Mouse (Mus musculus) thymus, postnatal 25 days (tissue): Measurements from ENCODE around the gene Gpr12.
"Not testable (repeated sequence)": the region's sequence is repeated elsewhere in the genome, so short reads cannot be mapped to it uniquely, and the experiment has no call there.

Source experiments
- DNase-seq: peaks from one replicate; pipeline ENCODE4 v3.0.0; 2022

Gene Gpr12

DNA sequence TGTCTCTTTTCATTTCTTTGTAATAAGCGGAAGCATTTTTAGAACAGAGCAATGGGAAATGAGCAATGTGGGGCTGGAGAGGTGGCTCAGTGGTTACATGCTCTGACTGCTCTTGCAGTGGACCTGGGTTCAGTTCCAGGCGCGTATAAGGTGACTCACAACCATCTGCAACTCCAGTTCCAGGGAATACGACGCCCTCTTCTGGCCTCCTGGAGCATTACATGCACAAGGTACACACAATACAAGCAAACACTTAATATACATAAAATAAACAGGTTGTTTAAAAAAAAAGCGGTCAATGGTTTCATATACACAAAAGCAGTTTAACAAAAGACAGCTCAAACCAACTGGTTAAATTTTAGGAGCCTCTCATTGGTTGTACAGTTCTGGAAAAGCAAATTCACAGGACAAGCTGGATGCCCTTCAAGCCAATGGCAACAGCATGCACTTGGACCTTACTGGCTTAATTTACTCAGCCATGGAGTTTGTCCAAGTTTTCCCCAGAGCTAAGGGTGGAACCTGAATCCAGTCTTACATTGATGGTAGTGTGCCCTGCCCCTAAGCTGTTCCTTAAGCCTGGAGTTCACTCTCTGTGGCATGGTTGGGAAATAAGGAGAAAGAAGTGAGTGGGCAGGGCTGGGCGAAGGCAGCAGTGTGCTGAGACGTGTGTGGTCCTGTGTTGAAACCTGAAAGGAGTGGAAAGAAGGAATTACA, 1.5 kb upstream of the Gpr12 start:
- no peak for DNase-seq

DNA sequence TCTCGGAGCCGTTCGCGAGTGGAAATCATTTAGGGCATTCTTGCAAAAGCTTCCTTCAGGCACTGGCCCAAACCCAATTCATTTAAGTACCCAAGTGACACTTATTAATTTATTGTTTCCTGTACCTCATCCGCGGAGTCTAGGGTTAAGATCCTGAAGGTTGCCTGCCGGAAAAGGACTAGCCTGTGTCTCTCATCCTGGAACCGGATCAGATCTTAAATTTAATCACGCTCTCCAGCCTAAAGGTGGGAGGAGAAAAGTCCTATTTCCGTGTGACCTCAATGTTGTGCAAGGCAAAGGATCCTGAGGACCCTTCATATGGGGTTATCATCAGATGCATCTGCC, 240 bp upstream of the Gpr12 start:
- DNase-seq: no peak

DNA sequence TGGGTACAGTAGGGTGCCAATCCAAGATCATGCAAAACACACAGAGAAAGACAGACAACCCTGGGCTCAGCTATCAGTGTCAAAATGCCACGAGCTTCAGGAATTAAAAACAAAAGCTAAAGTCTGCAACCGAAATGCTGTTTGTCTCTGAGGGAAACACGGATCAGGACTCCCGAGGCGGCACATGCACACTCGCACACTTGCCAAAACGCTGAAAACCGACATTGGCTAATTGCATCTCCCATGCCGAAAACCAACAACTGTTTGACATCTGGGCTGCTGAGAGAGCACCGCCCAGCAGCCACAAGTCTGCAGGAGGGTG, 922 bp downstream of the Gpr12 start:
- no peak for DNase-seq

DNA sequence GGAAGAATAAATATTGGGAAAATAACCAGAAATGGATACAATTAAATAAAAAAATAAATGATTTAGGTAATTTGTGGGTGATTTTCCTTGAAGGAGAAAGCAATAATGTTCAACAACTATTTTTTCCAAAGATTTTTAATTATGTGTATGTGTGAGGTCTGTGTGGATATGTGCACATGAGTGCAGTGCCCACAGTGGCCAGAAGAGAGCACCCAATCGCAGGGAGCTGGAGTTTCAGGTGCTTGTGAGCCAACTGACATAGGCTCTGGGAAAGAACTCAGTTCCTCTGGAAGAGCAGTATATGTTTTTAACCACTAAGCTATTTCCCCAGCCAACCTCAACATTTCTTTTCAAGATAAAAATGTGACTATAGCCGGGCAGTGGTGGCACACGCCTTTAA, 8.4 kb downstream of the Gpr12 start:
- DNase-seq: no peak

DNA sequence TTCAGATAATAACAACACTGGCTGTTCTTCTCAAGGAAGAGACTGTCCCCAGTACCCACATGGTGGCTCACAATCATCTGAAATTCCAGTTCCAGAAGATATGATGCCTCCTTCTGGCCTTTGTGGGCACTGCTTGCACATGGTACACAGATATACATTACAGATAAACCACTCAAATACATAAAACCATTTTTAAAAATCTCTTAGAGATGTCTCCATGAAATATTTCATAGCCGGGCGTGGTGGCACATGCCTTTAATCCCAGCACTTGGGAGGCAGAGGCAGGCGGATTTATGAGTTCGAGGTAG, 12.3 kb downstream of the Gpr12 start:
- DNase-seq: not testable (repeated sequence)

DNA sequence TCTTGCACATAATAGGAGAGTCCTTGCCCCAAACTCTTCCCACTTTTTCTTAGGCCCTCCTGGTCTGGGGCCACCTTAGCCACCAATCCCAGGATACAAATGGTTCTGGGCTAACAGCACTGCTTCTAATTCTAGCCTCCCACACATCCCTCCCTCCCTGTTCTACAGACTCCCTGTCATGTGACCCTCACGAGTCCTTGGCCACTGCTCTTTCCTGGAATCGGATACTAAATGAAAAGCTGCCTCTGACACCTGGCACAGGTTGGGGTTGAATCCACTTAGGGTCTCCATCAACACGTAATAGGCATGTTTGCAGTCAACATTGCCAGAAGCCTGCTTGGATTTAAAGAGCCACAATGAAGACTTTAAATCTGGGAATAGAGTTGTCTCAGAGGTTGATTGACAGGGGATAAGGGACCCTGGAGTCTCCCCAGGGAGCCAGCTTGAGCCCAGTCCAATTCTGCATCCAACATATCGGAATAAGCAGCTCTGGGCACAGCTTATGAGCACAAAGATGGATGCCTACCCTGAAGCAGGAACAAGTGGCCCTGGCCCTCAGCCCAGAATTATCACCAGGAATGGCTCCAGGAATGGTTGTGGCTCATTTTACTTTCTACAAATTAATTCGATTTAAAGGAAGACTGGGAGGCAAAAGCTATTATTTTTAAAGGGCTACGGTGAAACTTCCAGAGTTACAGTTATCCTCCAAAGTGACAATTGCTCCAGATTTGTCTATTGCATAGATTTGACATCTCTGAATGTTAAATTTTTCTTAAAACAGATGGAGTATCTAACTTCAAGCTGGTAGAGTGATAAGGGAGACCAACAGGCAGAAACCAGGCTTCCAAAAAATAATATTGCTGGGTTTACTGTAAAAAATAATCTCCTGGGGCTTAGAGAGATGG, 13.0 kb downstream of the Gpr12 start:
- DNase-seq: not testable (repeated sequence)

DNA sequence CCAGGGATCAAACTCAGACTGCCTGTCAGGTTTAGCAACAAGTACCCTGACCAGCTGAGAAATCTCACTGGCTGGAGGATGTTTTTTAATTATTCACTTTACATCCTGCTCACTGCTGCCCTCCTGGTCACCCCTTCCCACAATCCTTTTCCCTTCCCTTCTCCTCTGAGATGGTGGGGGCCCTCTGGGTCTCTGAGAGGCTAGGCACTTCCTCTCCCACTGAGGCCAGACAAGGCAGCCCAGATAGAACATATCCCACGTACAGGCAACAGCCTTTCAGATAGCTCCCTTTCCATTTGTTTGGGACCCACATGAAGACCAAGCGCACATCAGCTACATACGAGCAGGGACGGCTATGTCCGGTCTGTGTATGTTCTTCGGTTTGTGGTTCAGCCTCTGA, 14.9 kb downstream of the Gpr12 start:
- not testable (repeated sequence) for DNase-seq

DNA sequence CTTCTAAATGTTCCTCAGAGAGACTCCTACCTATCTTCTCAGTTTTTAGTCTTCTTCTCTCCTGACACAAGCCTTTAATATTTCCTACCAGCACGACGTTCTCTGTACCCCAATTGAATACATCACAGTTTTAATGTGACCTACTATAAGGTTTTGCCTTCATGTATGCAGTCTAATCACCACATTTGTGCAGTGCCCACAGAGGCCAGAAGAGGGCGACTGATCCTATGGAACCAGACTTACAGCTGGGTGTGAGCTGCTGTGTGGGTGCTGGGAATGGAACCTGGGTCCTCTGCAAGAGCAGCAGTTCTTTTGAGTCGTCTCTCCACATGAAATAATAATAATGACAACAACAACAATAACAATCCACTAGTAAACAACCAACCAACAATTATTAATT, 18.0 kb downstream of the Gpr12 start:
- DNase-seq: peak; percentile 21

DNA sequence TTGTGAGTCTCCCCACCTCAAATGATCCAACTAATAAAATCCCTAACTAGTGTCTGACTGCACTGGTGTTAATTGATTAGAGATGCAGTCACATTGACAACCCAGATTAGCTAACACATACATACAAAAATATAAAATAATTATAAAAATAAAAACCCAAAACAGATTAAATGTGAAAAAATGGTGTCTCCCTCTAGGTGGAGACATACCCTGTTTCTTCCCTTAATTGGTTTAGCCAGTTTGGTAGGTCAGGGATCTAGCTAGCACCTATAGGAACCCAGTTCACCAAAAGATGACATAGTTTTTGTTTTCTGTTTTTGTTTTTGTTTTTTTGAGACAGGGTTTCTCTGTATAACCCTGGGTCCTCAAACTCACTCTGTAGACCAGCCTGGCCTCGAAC, 20.8 kb downstream of the Gpr12 start:
- DNase-seq: no peak

DNA sequence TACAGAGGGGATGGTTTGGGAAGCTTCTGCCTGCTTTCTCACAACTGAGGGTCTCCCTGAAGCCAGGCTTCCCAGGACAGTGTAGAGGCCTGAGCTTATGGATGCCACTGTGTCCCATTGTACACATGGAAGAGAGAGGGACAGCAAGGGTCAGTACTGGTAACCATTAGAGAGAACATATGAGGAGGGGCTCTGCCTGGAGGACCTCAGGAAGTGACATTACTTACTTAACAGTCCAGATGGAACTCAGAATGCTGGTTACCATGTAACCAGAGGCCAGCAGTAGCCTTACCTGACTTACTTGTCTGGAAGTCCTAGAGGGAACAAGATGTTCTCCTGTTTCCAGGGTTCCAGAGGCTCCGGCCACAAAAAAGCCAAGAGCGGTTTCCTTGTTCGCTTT, 29.2 kb downstream of the Gpr12 start, which contains the start of gene Gm3415:
Gm3415 (plus strand) TSS at position 301 of the 400 bp plus-strand sequence.
- DNase-seq: not testable (repeated sequence)

DNA sequence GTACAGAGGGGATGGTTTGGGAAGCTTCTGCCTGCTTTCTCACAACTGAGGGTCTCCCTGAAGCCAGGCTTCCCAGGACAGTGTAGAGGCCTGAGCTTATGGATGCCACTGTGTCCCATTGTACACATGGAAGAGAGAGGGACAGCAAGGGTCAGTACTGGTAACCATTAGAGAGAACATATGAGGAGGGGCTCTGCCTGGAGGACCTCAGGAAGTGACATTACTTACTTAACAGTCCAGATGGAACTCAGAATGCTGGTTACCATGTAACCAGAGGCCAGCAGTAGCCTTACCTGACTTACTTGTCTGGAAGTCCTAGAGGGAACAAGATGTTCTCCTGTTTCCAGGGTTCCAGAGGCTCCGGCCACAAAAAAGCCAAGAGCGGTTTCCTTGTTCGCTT, 47.7 kb downstream of the Gpr12 start, which contains the start of gene Gm3409:
Gm3409 (plus strand) TSS at position 301 of the 400 bp plus-strand sequence.
- not testable (repeated sequence) for DNase-seq
